19 mouse cellular contexts compared by ENCODE assay signal in the genomic region with DNA sequence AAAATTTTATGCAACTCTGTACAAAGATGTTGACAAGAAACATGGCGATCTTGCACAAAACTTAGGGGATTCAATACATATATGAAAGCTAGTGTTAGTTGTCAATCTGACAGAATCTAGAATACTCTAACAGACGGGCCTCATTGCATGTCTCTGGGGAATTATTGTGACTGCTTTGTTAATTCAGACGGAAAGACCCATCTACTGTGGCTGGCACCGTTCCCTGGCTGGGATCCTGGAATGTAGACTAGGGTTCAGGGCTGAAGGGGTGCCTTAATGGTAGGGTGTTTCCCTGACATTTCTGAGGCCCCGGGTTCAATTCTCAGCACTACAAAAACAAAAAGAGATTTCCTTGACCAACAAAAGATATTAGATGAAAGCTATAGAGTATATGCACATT.
A peak's percentile ranks its signal among the peaks of the same experiment; 100 is the strongest.
DNase-seq lines count a peak whose midpoint lies in the region; ATAC-seq and TF ChIP-seq lines count a peak whose summit lies in the region.
"Had no signal": no experiment of that assay in that cellular context is flagged by ENCODE, and none has a peak within 500 bp of the region (broad histone marks: within the 10 kb centered on the region; RNA-seq: fewer than 3 reads in every experiment).

No protein-coding gene starts in this region.

- no peak overlapping the region for H3K4me2 ChIP-seq in hindbrain, embryonic 16.5 days (ENCODE audit: low read length)
- no peak overlapping the region for H3K4me2 ChIP-seq in hindbrain, embryonic 13.5 days
- no peak overlapping the region for H3K4me2 ChIP-seq in midbrain, postnatal 0 days (ENCODE audit: low read depth, low read length, poor library complexity, severe bottlenecking)
- H3K4me2 ChIP-seq in midbrain, embryonic 16.5 days (ENCODE audit: low read length) = no peak overlapping the region
- H3K4me2 ChIP-seq: heart, embryonic 13.5 days; midbrain, embryonic 13.5 days had no signal

- no peak overlapping the region for H3K4me3 ChIP-seq in hindbrain, embryonic 16.5 days (ENCODE audit: low read length)
- no peak overlapping the region for H3K4me3 ChIP-seq in hindbrain, embryonic 13.5 days
- H3K4me3 ChIP-seq in midbrain, postnatal 0 days (ENCODE audit: low read depth, low read length) = no peak overlapping the region
- H3K4me3 ChIP-seq in midbrain, embryonic 16.5 days (ENCODE audit: low read depth, low read length) = no peak overlapping the region
- H3K4me3 ChIP-seq: gastrocnemius, adult 2 months; heart, embryonic 13.5 days; midbrain, embryonic 13.5 days had no signal

- H3K36me3 ChIP-seq in hindbrain, embryonic 16.5 days (ENCODE audit: control insufficient read depth, insufficient read depth, low read length) = no peaks in the 10 kb centered on the region
- no peaks in the 10 kb centered on the region for H3K36me3 ChIP-seq in hindbrain, embryonic 13.5 days
- H3K36me3 ChIP-seq in midbrain, postnatal 0 days (ENCODE audit: insufficient read depth, low read length) = no peaks in the 10 kb centered on the region
- H3K36me3 ChIP-seq in midbrain, embryonic 16.5 days (ENCODE audit: control insufficient read depth, insufficient read depth, low read length) = no peaks in the 10 kb centered on the region
- H3K36me3 ChIP-seq: heart, embryonic 13.5 days; midbrain, embryonic 13.5 days had no signal

- WGBS in hindbrain, embryonic 16.5 days = 47% methylated on average over 5 of the region's 5 CpGs
- 47% methylated on average over 5 of the region's 5 CpGs for WGBS in hindbrain, embryonic 13.5 days
- 52% methylated on average over 5 of the region's 5 CpGs for WGBS in midbrain, postnatal 0 days
- WGBS in midbrain, embryonic 16.5 days = 51% methylated on average over 5 of the region's 5 CpGs

- H3K9me3 ChIP-seq in hindbrain, embryonic 16.5 days (ENCODE audit: control insufficient read depth, low read length) = no peaks in the 10 kb centered on the region
- no peaks in the 10 kb centered on the region for H3K9me3 ChIP-seq in hindbrain, embryonic 13.5 days
- no peaks in the 10 kb centered on the region for H3K9me3 ChIP-seq in midbrain, postnatal 0 days (ENCODE audit: low read length)
- no peaks in the 10 kb centered on the region for H3K9me3 ChIP-seq in midbrain, embryonic 16.5 days (replicated peaks; ENCODE audit: control insufficient read depth, low read length, poor library complexity, severe bottlenecking)
- H3K9me3 ChIP-seq: heart, embryonic 13.5 days; midbrain, embryonic 13.5 days had no signal

- H3K4me1 ChIP-seq in hindbrain, embryonic 16.5 days (ENCODE audit: control insufficient read depth, insufficient read depth, low read depth, low read length) = no peaks in the 10 kb centered on the region
- H3K4me1 ChIP-seq in hindbrain, embryonic 13.5 days (replicated peaks) = no peaks in the 10 kb centered on the region
- no peaks in the 10 kb centered on the region for H3K4me1 ChIP-seq in midbrain, postnatal 0 days (ENCODE audit: insufficient read depth, low read length)
- no peaks in the 10 kb centered on the region for H3K4me1 ChIP-seq in midbrain, embryonic 16.5 days (ENCODE audit: control insufficient read depth, insufficient read depth, low read length)
- H3K4me1 ChIP-seq: heart, embryonic 13.5 days; midbrain, embryonic 13.5 days had no signal

- H3K27me3 ChIP-seq in hindbrain, embryonic 16.5 days (replicated peaks; ENCODE audit: control insufficient read depth, insufficient read depth, low read length) = no peaks in the 10 kb centered on the region
- no peaks in the 10 kb centered on the region for H3K27me3 ChIP-seq in hindbrain, embryonic 13.5 days
- H3K27me3 ChIP-seq in midbrain, postnatal 0 days (ENCODE audit: insufficient read depth, low read length) = no peaks in the 10 kb centered on the region
- no peaks in the 10 kb centered on the region for H3K27me3 ChIP-seq in midbrain, embryonic 16.5 days (ENCODE audit: control insufficient read depth, insufficient read depth, low read depth, low read length)
- H3K27me3 ChIP-seq: heart, embryonic 13.5 days; midbrain, embryonic 13.5 days had no signal

- no peak for TF ChIP-seq CTCF in midbrain, postnatal 0 days (IDR thresholded peaks at IDR 0.05)

- DNase-seq in midbrain, postnatal 0 days (ENCODE audit: low spot score) = peak; percentile 55
- peak; percentile 25 to 43 for DNase-seq in cerebellum, adult 18-20 months
- DNase-seq in cerebellum, postnatal 10 days = peak; percentile 80 to 81
- DNase-seq in frontal cortex, adult 2 months (ENCODE audit: extremely low spot score in 1 of 2, low spot score in 1 of 2) = no peak
- no peak for DNase-seq in thymus, postnatal 4 days
- DNase-seq: adrenal gland, postnatal 14 days; gastrocnemius, adult 2 months; heart, postnatal 36 days; kidney, adult 11 months; liver; lung, postnatal 10 days; right cerebral cortex, adult 18-20 months; thymus, postnatal 36 days had no signal

- ATAC-seq in hindbrain, embryonic 16.5 days = peak; percentile 30; the same call in 1 of the 2 replicates
- ATAC-seq in hindbrain, embryonic 13.5 days (ENCODE audit: low FRiP score) = no peak
- ATAC-seq in midbrain, postnatal 0 days (ENCODE audit: low FRiP score) = no peak
- no peak for ATAC-seq in midbrain, embryonic 16.5 days
- ATAC-seq: midbrain, embryonic 13.5 days had no signal

- H3K27ac ChIP-seq in hindbrain, embryonic 16.5 days (ENCODE audit: low read depth, low read length) = no peak overlapping the region
- H3K27ac ChIP-seq in hindbrain, embryonic 13.5 days = no peak overlapping the region
- no peak overlapping the region for H3K27ac ChIP-seq in midbrain, postnatal 0 days (ENCODE audit: low read depth, low read length)
- H3K27ac ChIP-seq in midbrain, embryonic 16.5 days (ENCODE audit: low read length) = no peak overlapping the region
- H3K27ac ChIP-seq: gastrocnemius, adult 2 months; heart, embryonic 13.5 days; kidney, postnatal 0 days; midbrain, embryonic 13.5 days had no signal

- no peak overlapping the region for H3K9ac ChIP-seq in hindbrain, embryonic 16.5 days (ENCODE audit: low read depth, low read length)
- no peak overlapping the region for H3K9ac ChIP-seq in hindbrain, embryonic 13.5 days
- H3K9ac ChIP-seq in midbrain, postnatal 0 days (replicated peaks; ENCODE audit: low read length, poor library complexity, severe bottlenecking) = no peak overlapping the region
- no peak overlapping the region for H3K9ac ChIP-seq in midbrain, embryonic 16.5 days (ENCODE audit: low read depth, low read length)
- H3K9ac ChIP-seq: heart, embryonic 13.5 days; midbrain, embryonic 13.5 days had no signal

Comparison
In these comparisons a context has a peak if more than half of its experiments do, and no peak if none do; other contexts are left out.
1. DNase-seq: peak in midbrain, postnatal 0 days (single experiment), cerebellum, adult 18-20 months (2 of 2) and cerebellum, postnatal 10 days (2 of 2); none in frontal cortex, adult 2 months (0 of 2) and thymus, postnatal 4 days (single experiment).